21 mouse cellular contexts compared by ENCODE assay signal in genomic region chr2:3169403-3169747, GRCm38 (mm10). TPM values are rescaled to one million over a fixed set of nuclear protein-coding genes. Genes with fewer than 3 reads are reported as not detected.
DNase-seq lines count a peak whose midpoint lies in the region; ATAC-seq and TF ChIP-seq lines count a peak whose summit lies in the region.
"Had no signal": no experiment of that assay in that cellular context is flagged by ENCODE, and none has a peak within 500 bp of the region (broad histone marks: within the 10 kb centered on the region; RNA-seq: fewer than 3 reads in every experiment).

No protein-coding gene starts in this region.

- no peak for TF ChIP-seq CTCF in forebrain, postnatal 0 days (IDR thresholded peaks at IDR 0.05; ENCODE audit: low read depth)

- peak; percentile 10; the same call in 1 of the 2 replicates for ATAC-seq in midbrain, embryonic 12.5 days (ENCODE audit: low FRiP score, low read depth)
- ATAC-seq in forebrain, postnatal 0 days = no peak
- peak; percentile 22 for ATAC-seq in midbrain, embryonic 14.5 days (ENCODE audit: low FRiP score, low TSS enrichment)
- ATAC-seq: intestine, postnatal 0 days; liver, postnatal 0 days had no signal

- no peaks in the 10 kb centered on the region for H3K27me3 ChIP-seq in midbrain, embryonic 12.5 days
- no peaks in the 10 kb centered on the region for H3K27me3 ChIP-seq in midbrain, embryonic 10.5 days (ENCODE audit: low read depth, poor library complexity, severe bottlenecking)
- H3K27me3 ChIP-seq in forebrain, postnatal 0 days (ENCODE audit: insufficient read depth, low read length) = no peaks in the 10 kb centered on the region
- no peaks in the 10 kb centered on the region for H3K27me3 ChIP-seq in midbrain, embryonic 14.5 days (ENCODE audit: control insufficient read depth, insufficient read depth, low read length)
- H3K27me3 ChIP-seq: embryonic facial prominence, embryonic 12.5 days; heart, embryonic 15.5 days had no signal

- no peaks in the 10 kb centered on the region for H3K9me3 ChIP-seq in midbrain, embryonic 12.5 days
- no peaks in the 10 kb centered on the region; the same call in 1 of the 2 replicates for H3K9me3 ChIP-seq in midbrain, embryonic 10.5 days (replicated peaks)
- H3K9me3 ChIP-seq in forebrain, postnatal 0 days (ENCODE audit: low read length) = no peaks in the 10 kb centered on the region
- H3K9me3 ChIP-seq in midbrain, embryonic 14.5 days (ENCODE audit: control insufficient read depth, low read length) = no peaks in the 10 kb centered on the region
- H3K9me3 ChIP-seq: embryonic facial prominence, embryonic 12.5 days; heart, embryonic 15.5 days; limb, embryonic 10.5 days had no signal

- 0 out of 2 replicates have a peak overlapping the region, but pooled peaks have one; percentile 7 for H3K4me2 ChIP-seq in midbrain, embryonic 12.5 days (replicated peaks)
- peak overlapping the region; percentile 21 for H3K4me2 ChIP-seq in forebrain, postnatal 0 days (ENCODE audit: low read depth)
- peak overlapping the region; percentile 43 for H3K4me2 ChIP-seq in midbrain, embryonic 14.5 days (ENCODE audit: low read length)
- H3K4me2 ChIP-seq: embryonic facial prominence, embryonic 12.5 days; heart, embryonic 15.5 days had no signal

- H3K27ac ChIP-seq in midbrain, embryonic 12.5 days (replicated peaks) = peak overlapping the region; percentile 65; the same call in 1 of the 2 replicates
- no peak overlapping the region for H3K27ac ChIP-seq in midbrain, embryonic 10.5 days (replicated peaks)
- H3K27ac ChIP-seq in forebrain, postnatal 0 days (ENCODE audit: low read depth, low read length) = peak overlapping the region; percentile 82
- H3K27ac ChIP-seq in midbrain, embryonic 14.5 days (replicated peaks; ENCODE audit: low read depth, low read length) = peak overlapping the region; percentile 80
- H3K27ac ChIP-seq: embryonic facial prominence, embryonic 12.5 days; heart, embryonic 15.5 days; limb, embryonic 10.5 days had no signal

- H3K4me1 ChIP-seq in midbrain, embryonic 12.5 days = peaks cover 4% of the 10 kb centered on the region; the same call in 1 of the 2 replicates
- H3K4me1 ChIP-seq in midbrain, embryonic 10.5 days = peaks cover 21% of the 10 kb centered on the region
- H3K4me1 ChIP-seq in forebrain, postnatal 0 days (ENCODE audit: insufficient read depth) = peaks cover 15% of the 10 kb centered on the region; the same call in 1 of the 2 replicates
- H3K4me1 ChIP-seq in midbrain, embryonic 14.5 days (ENCODE audit: control insufficient read depth, insufficient read depth, low read length) = peaks cover 24% of the 10 kb centered on the region

- no peak for DNase-seq in midbrain, embryonic 10.5 days (ENCODE audit: low spot score)
- no peak for DNase-seq in forebrain, postnatal 0 days
- no peak for DNase-seq in midbrain, embryonic 14.5 days
- no peak for DNase-seq in urinary bladder, postnatal 36 days (ENCODE audit: low spot score in 2 of 2)
- DNase-seq in right cerebral cortex, adult 18-20 months = no peak
- DNase-seq in kidney, adult 18-20 months = no peak
- DNase-seq: adrenal gland, adult 8-10 months; cerebellum, adult 9-10 months; gastrocnemius, postnatal 14 days; heart, adult 18-20 months; heart, postnatal 4 days; liver, postnatal 0 days; lung, postnatal 10 days; thymus, adult 2 months had no signal

- 79% methylated on average over 3 of the region's 3 CpGs for WGBS in midbrain, embryonic 12.5 days
- 89% methylated on average over 3 of the region's 3 CpGs for WGBS in midbrain, embryonic 10.5 days
- 57% methylated on average over 3 of the region's 3 CpGs for WGBS in forebrain, postnatal 0 days
- 64% methylated on average over 3 of the region's 3 CpGs for WGBS in midbrain, embryonic 14.5 days

- no peak overlapping the region for H3K4me3 ChIP-seq in midbrain, embryonic 12.5 days
- H3K4me3 ChIP-seq in midbrain, embryonic 10.5 days = no peak overlapping the region
- 0 out of 2 replicates have a peak overlapping the region, but pooled peaks have one; percentile 13 for H3K4me3 ChIP-seq in forebrain, postnatal 0 days (ENCODE audit: low read depth, low read length)
- H3K4me3 ChIP-seq in midbrain, embryonic 14.5 days (replicated peaks; ENCODE audit: low read depth, low read length) = no peak overlapping the region
- H3K4me3 ChIP-seq: embryonic facial prominence, embryonic 12.5 days; erythroblast, embryonic 14.5 days; heart, embryonic 15.5 days; limb, embryonic 10.5 days had no signal

- no peak overlapping the region for H3K9ac ChIP-seq in midbrain, embryonic 12.5 days (replicated peaks)
- H3K9ac ChIP-seq in forebrain, postnatal 0 days = no peak overlapping the region; the same call in 1 of the 2 replicates
- no peak overlapping the region for H3K9ac ChIP-seq in midbrain, embryonic 14.5 days (replicated peaks; ENCODE audit: low read length)
- H3K9ac ChIP-seq: embryonic facial prominence, embryonic 12.5 days; heart, embryonic 15.5 days; liver, postnatal 0 days had no signal

- no peaks in the 10 kb centered on the region for H3K36me3 ChIP-seq in midbrain, embryonic 12.5 days
- H3K36me3 ChIP-seq in midbrain, embryonic 10.5 days = no peaks in the 10 kb centered on the region
- no peaks in the 10 kb centered on the region for H3K36me3 ChIP-seq in forebrain, postnatal 0 days (ENCODE audit: insufficient read depth)
- no peaks in the 10 kb centered on the region for H3K36me3 ChIP-seq in midbrain, embryonic 14.5 days (ENCODE audit: control insufficient read depth, insufficient read depth, low read length)
- H3K36me3 ChIP-seq: embryonic facial prominence, embryonic 12.5 days; heart, embryonic 15.5 days; limb, embryonic 10.5 days had no signal

RNA-seq across cellular contexts. Expression of gene Fam171a1, which starts 55.4 kb away (rescaled TPM):
- polyA plus RNA-seq in midbrain, embryonic 12.5 days (2016; fragmentation: Nextera tagmentation; extraction: Ambion mirVana) = 51.8 and 54.4 TPM in 2 replicates
- 38.7 and 45.8 TPM in 2 replicates for polyA plus RNA-seq in midbrain, embryonic 10.5 days (2016; fragmentation: Nextera tagmentation; extraction: Ambion mirVana)
- total RNA-seq in forebrain, postnatal 0 days (2014; rRNA removed) = 43.7 and 53.5 TPM in 2 replicates
- polyA plus RNA-seq in forebrain, postnatal 0 days (2015; fragmentation: Nextera tagmentation; extraction: Ambion mirVana) = 21.7 and 32.1 TPM in 2 replicates
- polyA plus RNA-seq in midbrain, embryonic 14.5 days (2014; fragmentation: Nextera tagmentation; extraction: Ambion mirVana) = 30.3 and 50.9 TPM in 2 replicates
- total RNA-seq: neutrophil, adult 5-6 weeks had no signal
